Mouse (Mus musculus) kidney, adult 9 months (tissue): ENCODE measurements at regions not wholly inside any gene's neighbourhood (a gene's known extent, or its start where the extent isn't known, plus 50 kb on each side); places are given as distances from the start of the nearest gene placed in this dataset.
A peak's percentile ranks its signal among the peaks of the same experiment; 100 is the strongest.

Experiments
- DNase-seq: peaks from one replicate; pipeline ENCODE4 v3.0.0; 2022

DNA sequence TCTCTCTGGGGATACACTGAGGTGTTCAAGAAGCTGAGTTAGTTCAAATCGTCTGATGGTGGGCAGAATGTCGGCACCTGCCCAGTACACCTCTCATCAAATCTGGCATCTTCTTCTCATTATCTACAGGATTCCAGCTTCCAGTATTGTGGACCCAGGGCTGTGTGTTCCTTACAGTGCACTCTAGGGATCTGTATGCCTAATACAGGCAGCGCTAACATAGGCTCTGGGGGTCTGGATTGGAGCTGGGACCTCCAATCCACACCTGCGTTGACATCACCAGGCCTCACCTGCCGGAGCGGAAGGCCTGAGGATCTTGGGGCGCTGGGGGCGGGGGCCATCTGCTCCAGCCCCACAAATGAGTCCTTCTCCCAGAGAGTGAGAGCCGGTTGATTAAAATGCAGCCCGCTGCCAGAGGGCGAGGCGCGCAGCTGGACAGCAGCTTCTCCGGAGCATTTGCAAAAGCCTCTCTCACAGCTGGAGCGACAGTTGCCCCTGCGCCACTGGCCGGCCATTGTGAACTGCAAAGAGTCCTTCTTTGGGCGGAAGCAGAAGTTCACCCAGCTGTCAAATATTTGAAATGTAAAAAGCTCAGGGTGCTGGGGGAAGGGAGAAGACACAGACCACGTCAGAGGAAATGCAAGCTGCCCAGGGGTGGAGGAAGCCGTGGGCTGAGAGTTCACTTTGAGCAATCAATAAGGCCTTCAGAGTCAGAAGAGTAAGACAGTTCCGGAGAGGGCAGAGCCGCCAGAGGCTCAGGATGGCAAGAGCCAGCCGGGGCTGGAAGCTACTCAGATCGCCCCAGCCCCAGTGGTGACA is 347.0 kb downstream of the Rnf144a start:
- peak; percentile 20 for DNase-seq

DNA sequence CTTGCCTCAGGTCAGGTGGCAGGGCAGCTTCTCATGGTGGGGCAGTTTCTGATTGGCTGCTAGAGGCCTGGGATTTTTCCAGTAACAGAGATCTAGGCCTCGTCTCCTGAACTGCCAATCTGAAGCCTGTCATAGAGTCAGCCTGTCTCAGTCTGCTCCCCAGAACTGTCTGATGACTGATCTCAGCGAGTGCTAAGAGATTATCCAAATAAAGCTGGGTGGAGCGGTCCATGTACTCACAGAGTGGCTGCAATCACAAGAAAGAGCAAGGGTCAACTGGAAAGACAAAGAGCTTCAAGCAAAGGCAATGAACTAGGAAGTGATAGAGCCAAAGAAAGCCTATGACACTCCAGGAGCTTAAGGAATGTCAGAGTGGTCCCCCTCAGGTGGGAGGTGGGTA is 354.7 kb downstream of the Rnf144a start:
- DNase-seq = no peak

DNA sequence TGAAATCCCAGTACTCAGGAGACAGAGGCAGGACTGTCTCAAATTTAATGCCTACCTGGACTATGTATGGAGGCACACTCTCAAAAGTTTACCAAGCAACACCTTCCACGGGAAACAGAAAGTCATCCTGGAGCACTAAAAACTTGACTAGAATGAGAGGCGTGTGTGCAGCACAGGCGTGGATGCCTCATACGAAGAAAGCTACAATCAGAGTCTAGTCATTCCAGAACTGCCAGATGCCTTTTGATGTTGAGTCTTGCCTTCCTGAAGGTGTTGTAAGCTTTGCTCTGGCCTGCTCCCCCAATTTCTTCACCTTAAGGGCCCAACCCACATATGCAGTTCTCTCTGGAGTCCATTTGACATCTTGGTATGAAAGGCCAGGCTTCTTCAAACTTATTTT is 356.0 kb downstream of the Rnf144a start:
- no peak for DNase-seq

DNA sequence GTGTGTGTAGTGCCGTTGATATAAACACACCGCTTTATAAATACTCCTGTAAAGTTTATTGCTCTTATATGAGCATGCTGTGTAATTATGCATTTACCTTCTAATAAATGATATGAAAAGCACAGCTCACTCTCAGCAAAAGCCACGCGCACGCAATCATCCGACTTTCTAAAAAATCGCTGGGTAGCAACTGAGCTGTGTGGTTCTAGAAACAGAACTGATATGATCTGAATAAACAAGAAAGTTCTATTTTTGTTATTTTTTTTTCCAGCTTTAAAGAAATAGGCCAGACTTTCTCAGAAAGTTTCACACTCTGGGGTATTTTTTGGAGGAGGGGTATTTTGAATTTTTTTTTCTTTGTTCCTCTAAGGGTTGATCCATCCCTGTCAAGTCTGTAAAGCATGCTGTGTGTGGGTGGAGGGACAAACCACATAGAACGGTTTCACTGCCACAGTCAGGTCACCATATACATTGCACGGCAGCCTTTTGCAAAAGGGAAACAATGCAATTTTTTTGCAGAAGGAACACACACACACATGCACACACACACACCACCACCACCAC is 357.5 kb downstream of the Rnf144a start:
- DNase-seq = no peak

DNA sequence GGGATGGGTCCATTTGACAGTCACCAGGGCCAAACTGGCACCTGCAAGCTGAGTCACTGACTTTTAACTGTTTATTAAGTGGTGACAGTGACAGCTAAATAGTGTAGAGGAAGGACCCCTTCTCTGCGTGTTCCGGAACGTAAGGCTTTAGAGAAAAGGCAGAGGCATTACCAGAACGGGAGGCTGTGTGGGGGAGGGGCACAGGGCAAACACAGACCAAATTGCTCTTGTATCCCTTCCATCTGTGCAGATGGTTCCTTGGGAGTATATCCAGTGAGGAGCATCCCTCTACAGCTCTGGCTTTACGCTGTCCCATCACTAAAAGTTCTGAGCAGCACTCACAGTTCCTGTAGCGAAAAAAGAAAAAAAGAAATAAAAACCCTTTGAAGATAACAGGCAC is 368.1 kb downstream of the Rnf144a start:
- no peak for DNase-seq

DNA sequence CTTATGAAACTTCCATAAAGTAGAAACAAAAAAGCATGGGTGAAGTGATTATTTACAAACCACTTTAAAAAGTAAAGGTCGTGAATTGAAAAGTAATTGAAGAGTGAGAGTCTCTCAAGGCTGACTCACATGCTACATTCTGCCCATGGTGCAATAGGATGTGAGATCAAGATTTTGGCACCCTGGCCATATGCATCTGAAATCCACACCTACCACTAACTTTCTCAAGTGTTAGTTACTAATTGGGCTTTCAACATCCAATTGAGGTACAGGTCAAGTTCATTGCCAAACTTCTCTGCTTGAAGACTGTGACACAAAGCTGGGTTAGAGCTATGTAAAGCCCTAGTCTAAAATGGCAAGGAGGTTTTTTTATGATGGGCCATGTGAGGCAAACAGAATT is 369.7 kb downstream of the Rnf144a start:
- no peak for DNase-seq

DNA sequence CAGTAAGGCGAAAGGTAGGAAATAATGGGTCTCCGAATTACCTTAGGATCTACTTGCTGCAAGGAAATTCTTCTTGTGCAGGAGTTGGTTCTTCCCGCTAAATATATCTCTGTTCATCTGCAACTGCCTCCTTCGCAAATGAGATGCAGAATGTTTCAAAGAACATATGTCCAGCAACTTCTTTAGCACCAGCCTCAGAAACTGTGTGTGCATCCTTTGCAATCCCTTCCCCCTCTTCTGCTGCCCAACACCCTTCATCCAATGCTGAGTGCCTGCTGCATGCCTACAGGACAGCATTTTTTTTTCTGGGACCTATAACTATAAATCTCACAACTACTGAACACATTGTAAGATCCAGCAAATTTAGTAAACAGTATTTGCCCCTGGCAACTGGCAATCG is 402.1 kb downstream of the Rnf144a start:
- no peak for DNase-seq

DNA sequence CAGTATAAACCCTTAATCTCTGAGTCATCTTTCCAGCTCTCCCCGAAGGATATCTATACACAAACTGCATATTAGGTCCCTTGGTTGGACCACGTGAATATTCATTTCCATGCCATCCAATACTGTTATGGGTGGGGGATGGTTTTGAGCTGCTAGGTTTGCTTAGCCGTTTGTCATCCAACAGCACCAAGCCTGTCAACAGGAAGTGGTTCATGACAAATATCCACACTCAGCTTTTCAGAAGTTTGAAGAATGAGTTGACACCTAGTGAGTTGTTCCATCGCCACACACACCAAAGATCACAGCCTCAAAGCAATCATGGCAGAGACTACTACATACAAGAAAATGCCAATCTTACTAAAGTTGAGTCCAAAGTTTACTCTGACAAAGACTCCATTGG is 421.0 kb downstream of the Rnf144a start:
- DNase-seq = no peak

DNA sequence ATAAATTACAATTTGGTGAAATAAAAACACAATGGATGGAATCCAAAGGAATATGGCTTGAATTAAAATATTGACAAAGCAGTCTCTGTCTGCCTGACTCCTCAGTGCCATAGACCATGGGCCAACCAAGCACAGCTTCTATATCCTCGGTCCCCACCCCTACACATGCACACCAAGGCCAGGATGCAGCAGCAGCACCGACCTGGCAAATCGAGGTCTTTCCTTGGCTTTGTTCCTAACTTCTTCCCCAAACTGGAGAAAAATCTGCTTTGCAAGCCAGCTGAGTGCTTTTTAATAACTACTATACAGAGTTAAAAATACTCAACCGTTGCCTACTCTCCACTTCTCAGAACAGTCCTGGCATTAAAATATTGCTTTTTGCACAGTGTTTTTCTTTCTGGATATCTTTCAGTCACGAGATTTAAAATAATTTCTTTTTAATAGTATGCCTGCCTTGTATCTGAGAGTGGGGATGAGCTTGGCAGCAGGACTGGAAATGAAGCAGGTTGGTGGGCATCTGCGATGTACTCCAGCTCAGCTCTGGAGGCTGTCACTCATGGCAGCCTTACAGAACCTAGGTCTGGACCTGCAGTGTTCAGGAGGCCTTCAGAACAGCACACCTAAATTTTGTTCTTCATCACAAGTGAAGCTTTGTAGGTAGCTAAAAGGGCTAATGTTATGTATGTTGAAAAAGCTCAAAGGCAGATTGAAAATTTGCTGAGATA is 423.1 kb downstream of the Rnf144a start:
- no peak for DNase-seq

DNA sequence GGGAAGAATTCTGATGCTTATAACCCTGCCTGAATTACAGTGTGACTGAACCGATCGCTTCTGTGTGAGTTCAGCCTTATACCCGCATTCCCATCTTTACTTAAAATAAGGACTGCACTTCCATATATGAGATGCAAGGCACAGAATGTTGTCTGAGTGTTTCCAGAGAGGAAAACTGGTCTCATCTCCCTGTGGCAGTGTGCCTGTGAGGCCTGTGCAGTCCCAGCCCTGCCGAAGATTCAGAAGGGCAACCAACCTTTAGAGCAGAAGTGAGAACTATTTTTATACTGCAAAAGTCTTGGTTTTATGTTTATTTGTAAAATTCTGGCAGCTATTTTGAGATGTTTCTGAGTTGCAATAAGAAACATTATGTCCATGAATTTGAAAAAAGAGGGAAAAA is 432.5 kb downstream of the Rnf144a start:
- DNase-seq = no peak

DNA sequence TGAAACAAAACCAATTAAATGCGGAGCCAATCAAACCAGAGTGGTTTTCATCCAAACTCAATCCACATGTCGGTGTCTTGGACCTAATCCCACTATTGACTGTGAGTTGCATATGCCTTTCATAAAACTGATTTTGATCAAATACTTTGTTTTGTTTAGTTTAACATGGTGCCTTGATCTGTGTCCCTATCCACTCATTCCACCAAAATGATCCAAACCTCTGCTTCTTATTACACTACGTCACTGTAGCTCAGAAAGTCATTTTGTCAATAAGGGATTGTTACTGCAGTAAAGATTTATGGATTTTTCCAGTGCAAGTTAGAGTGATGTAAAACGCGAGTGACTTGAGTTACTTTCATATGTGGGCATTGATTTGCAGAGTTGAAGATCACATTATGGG is 436.7 kb downstream of the Rnf144a start:
- DNase-seq = no peak

DNA sequence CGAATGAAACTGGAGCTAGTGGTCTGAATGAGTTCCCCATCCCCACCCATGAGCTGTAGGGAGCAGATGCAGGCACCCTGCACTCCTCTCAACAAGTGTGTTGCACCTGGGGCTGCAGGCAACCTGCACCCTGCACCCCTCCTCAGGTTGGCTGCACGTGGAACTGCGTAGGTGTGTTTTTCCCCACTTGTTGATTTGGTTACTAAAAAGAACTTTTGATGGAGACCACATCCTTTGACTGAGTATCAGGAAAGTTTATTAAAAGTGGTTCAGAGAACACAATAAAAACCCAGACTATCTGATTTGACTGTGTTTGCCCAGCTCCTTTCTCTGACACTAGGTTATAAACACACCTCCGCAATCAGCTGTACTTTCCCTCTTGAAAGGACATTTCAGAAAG is 456.5 kb downstream of the Rnf144a start:
- DNase-seq = no peak

DNA sequence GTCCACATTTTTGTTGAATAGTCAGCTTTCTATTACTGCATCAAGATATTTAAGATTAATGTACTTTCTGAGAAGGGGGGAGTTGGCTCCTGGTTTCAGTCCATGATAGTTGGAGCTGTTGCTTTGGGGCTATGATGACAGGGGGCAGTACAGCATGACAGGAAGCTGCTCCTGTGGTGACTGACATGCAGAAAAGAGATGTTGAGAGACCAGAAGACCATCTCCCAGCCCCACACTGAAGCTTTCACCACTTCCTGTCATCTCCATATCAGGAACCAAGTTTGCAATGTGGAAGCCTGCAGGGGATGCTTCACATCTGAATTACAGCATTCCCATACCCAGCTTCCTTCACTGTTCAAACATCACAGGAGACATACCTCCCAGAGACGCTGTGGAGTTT is 457.5 kb downstream of the Rnf144a start:
- DNase-seq = no peak

DNA sequence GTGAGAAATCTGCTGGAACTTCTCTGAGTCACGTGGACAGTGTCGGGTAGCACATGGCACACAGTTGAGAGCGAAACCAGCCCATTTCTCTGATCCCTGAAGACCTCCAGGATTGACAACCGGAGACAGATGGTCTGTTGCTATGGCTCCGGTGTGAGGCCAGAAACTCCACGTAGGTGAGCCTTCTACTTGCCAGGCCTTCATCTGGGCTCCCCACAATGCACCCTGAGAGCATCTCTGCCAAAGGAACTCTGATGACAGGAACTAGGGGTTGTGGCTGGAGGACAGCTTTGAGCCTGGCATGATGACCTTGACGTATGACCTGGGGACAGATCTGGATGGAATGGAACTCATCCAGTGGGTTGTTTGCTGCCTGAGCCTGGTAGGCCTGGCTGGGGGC is 467.9 kb downstream of the Rnf144a start:
- no peak for DNase-seq

DNA sequence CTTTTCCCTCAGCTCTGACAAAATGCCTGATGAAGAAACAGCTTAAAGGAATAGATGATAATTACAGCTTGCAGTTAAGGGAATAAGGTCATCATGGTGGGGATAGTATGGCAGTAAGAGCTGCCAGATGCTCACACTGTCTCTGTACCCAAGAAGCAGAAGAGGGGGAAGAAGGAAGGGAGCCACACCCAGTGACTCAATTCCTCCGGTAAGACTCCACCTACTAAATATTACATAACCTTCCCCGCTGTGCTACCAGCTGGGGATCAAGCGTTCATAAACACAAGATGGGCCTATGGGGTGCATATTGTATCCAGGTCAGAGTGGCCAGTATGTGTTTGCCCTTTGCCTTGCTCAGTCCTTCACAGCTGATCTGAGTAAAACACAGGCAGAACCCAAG is 468.9 kb downstream of the Rnf144a start:
- no peak for DNase-seq

DNA sequence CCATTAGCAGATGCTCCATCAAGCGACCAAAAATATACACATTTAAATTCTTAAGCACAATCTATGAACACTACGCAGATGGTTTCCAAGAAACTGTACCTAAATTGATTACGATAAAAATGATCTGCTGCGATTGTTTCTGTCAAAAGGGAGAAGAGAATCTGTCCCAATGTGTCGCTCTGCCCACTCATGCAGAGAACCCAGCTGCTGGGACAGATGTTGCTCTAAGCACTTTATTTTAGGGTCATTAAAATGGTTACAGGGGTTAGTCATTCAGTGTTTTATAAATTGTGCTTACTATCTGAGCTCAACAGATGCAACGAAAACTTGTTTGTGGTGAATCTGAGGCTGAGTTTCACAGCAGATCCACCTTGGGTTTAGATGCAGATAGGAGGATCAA is 476.2 kb downstream of the Rnf144a start:
- DNase-seq = no peak

DNA sequence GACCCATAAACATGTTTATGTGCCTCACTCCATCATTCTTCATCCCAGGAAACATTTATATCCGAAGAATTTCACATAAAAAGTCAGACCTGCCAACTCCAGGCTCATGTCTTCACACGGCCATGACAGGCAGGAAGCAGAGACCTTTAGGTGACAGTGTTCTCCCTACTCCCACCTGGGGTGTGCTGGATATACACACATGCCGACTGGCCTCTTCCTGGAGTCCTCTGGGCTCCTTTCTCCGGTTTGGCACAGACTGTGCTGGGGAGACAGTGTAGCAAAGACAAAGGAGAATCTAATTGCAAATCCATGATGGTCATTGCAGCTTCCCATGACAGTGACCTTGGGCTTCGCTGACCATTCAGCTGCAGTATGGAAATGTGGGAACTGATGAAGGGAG is 480.1 kb downstream of the Rnf144a start:
- DNase-seq = no peak

DNA sequence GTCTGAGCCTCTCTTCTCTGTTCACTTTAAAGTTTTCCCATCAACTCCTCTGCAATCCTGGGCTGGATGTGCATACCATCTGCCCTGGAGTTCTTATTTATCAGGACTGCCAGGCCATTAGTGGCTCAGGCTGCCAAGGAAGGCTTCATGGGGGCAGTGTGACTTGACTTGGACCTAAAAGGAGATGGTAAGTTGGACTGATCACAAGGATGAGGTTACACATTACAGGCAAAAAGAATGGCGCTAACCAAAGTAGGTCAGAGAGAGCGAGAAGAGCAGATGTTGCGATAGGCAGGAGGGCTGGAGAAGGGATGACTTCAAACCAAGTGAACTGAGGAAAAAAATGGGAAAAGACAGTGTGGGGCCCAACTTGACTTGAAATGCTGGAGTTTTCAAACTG is 480.5 kb downstream of the Rnf144a start:
- DNase-seq = no peak

DNA sequence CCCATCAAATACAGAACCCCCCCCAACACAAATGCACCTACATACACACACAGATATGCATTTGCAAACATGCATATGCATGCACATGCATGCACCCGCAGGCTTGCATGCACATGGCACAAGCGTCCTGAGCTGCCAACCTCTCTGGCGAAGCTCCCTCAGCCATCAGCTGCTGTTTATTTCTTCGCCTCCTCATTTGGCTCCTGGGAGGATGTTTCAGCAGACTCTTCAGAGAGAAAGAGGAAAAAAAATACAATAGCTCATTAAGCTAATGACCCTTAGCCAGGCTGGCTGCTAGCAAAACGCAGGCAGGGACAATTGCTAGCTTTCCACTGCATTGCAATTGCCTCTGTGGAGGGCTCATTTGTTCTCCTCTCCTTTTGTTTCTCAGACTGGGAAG is 488.7 kb downstream of the Rnf144a start:
- no peak for DNase-seq

DNA sequence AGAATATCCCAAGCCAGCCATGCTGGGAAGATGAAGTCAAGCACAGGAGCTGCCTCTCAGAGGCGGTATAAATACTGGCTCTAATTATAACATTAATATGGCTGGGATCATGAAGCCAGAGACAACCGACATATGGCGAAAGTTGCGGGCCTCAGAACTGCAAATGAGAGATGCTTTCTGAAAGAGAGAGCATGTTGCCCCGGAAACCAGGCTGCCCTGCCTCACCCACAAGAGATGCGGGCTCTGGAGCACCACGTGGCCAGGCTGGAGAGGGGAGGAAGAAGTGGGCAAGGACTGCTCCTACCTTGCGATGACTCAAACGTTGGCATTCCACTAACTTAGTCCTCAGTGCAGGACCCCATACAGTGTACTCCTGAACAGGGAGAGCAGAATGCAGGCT is 490.5 kb downstream of the Rnf144a start:
- DNase-seq = no peak

DNA sequence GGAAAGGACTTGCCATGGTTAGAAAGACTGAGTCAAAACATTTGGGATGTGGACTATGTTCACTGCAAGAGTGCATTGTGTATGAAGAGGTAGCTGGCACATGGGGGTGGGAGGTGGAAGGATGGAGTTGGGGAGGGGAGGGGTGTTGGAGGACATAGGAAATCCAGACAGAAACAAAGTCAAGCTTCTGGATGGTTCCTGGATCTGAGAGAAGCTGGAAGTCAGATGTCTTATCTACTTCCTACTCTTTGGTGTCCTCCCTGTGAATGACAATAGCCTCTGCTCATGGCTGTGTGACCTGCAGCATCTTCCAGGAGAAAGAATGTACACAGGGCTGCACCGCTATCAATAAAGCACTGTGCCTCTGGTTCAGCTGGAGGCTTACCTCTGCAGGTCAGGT is 491.3 kb downstream of the Rnf144a start:
- DNase-seq = no peak

DNA sequence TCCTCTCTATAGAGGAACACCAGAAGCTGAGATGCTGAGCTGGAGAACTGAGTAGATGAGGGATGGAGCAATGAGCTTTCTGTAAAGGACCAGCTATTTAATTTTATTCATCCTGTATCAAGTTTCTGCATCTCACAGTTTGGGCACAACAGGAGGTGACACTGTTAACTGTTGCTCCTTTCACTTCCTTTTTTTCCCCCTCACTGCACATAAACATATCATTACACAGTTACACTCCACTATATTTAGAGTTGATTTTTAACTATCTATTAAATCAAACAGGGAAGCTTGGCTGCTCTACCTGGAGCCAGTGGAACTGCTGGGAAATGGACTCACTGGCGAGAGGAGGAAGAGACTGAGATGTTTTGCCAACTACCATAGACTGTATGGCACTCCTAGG is 509.4 kb downstream of the Rnf144a start:
- DNase-seq = no peak

DNA sequence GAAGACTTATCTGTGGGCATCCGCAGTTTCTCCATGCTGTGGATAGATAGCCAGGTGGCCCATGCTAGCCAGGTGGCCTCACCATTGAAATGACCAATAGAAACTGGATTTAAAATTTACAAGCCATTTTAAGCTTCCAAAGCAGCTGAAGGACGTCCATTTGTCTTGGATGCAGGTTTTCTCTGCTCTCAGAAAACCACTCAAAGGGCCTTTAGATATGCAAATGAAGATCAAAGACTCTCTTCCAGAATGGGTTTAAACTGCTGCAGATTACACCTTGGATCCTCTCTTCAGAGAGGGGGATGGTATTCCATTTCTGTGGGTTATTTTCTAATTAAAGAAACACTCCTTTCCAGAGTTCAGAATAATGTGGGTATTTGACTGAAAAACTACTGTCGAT is 518.5 kb downstream of the Rnf144a start:
- DNase-seq = no peak

DNA sequence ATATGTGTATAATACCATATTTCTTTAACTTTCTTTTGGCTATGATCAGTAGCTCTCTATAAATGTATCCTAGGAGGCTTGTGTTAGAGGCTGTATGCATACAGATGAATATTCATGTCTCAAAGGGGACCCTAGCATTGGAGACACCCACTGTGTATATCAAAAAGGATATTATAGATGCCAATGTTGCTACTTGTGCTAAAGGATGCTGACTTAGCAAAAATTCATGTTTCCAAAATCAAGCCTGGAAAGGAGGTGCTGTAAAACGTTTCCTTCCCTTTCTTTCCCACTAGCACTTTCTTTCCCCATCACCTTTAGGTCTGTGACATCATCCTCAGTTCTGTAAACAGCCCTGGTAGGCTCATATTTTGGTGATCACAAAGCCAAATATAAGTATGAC is 519.4 kb downstream of the Rnf144a start:
- DNase-seq = no peak
